Mouse (Mus musculus): ENCODE results near the gene Dnlz. TPM values are rescaled to one million over a fixed set of nuclear protein-coding genes. Genes with fewer than 3 reads are reported as not detected.

Gene Dnlz
- polyA plus RNA-seq, 1 experiment = 37.9 TPM

DNA sequence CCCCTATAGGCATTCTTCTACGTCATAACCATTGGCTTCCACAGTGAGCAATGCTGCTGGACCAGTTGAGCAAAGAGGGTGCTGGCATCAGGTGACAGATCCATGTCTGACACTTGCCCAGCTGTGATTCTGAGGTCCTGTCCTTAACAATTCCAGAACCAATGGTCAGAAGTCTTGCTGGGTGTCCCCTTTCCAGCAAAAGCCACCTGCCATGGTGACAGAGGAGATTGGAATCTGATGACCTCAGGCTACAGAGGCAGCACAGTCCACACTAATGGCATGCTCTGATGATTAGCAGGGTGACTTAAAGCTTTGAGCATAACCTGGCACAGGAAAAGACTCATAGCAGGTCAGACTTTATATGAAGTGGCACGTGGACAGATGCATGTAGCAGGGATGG lies 46.4 kb downstream of the Dnlz start:
- Histone ChIP-seq H3K27ac (ENCODE audit: insufficient read depth, low read length) (no peak overlapping the region), H3K4me1 (ENCODE audit: control insufficient read depth, insufficient read depth, low read length) (no peaks in the 10 kb centered on the region), H3K4me3 (ENCODE audit: insufficient read depth, low read length) (no peak overlapping the region)
- TF ChIP-seq POLR2A (IDR thresholded peaks at IDR 0.05; ENCODE audit: extremely low read depth, insufficient read depth, low read length) (no peak), CTCF (IDR thresholded peaks at IDR 0.05; ENCODE audit: extremely low read depth, insufficient read depth, low read length) (no peak)

- TF ChIP-seq POLR2A (IDR thresholded peaks at IDR 0.05; ENCODE audit: extremely low read depth, insufficient read depth, low read length) (no peak), CTCF (IDR thresholded peaks at IDR 0.05; ENCODE audit: extremely low read depth, insufficient read depth, low read length) (no peak)
- Histone ChIP-seq H3K27ac (ENCODE audit: insufficient read depth, low read length) (no peak overlapping the region), H3K4me3 (ENCODE audit: insufficient read depth, low read length) (no peak overlapping the region), H3K4me1 (ENCODE audit: control insufficient read depth, insufficient read depth, low read length) (no peaks in the 10 kb centered on the region)
Observed at GRCm38 (mm10) chr2:26304711-26305110, 47.2 kb downstream of the Dnlz start.

DNA sequence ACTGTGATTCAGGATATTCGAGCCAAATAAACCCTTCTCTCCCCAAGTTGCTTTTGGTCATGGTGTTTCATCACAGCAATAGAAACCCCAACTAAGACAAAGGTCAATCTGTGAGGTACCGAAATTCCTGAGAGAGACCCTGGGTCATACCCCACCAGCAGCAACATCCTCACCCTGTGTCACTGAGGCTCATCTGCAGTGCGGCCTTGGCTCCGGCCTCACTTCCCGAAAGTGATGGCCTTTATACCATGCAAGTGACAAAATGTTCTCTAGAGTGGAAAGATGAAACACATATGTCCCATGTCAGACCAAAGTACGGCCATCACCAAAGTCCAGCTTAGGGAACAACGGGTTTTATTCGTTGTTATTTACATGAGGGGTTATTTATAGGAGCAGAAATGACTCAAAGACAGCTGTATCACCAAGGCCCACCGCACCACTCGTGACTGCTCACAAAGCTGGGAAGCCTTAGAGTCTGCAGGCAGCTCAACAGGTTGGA lies 49.9 kb downstream of the Dnlz start:
- Histone ChIP-seq H3K27ac (ENCODE audit: insufficient read depth, low read length) (no peak overlapping the region), H3K4me3 (ENCODE audit: insufficient read depth, low read length) (no peak overlapping the region)
- TF ChIP-seq CTCF (IDR thresholded peaks at IDR 0.05; ENCODE audit: extremely low read depth, insufficient read depth, low read length) (no peak), POLR2A (IDR thresholded peaks at IDR 0.05; ENCODE audit: extremely low read depth, insufficient read depth, low read length) (no peak)

GRCm38 (mm10) chr2:26300808-26301174 lies 51.1 kb downstream of the Dnlz start:
- Histone ChIP-seq H3K4me3 (ENCODE audit: insufficient read depth, low read length) (no peak overlapping the region), H3K27ac (ENCODE audit: insufficient read depth, low read length) (no peak overlapping the region), H3K4me1 (ENCODE audit: control insufficient read depth, insufficient read depth, low read length) (peaks cover 7% of the 10 kb centered on the region)
- TF ChIP-seq CTCF (IDR thresholded peaks at IDR 0.05; ENCODE audit: extremely low read depth, insufficient read depth, low read length) = peak; percentile 90
- no peak for TF ChIP-seq POLR2A (IDR thresholded peaks at IDR 0.05; ENCODE audit: extremely low read depth, insufficient read depth, low read length)

More for the DNA sequence above, 49.9 kb downstream of the Dnlz start:
- peaks cover 7% of the 10 kb centered on the region for H3K4me1 ChIP-seq (ENCODE audit: control insufficient read depth, insufficient read depth, low read length)

DNA sequence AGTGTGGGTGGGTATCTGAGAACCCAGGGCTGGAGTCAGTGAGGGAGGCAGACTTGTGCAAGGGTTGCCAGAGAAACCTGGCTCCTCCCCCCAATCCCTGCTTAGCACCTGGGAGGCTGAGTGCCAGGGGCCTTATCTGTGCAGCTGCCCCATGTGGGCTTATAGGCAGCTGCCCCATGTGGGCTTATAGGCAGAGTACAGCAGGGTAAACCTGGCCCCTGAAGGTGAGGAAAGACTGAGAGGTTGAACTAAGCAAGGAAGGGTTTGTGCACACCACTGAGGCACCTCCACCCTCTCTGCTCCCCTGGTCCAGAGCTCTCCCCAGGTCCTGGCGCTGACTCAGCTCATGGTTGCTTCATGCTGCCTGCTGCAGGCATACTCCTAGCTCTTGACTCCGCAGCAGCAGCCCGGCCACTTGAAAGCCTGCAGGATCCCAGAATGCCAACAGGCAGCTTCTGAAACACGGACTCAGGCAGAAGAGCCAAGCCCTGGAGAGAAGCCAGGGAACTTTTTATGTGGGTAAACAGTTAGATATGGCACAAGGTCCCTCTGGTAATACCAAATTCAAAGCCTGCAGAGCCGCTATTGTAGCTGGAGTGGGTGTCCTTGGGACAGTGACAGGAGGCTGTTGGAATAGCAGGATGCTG lies 51.6 kb downstream of the Dnlz start:
- no peak for TF ChIP-seq POLR2A (IDR thresholded peaks at IDR 0.05; ENCODE audit: extremely low read depth, insufficient read depth, low read length)
- no peak for TF ChIP-seq CTCF (IDR thresholded peaks at IDR 0.05; ENCODE audit: extremely low read depth, insufficient read depth, low read length)
- no peak overlapping the region for H3K4me3 ChIP-seq (ENCODE audit: insufficient read depth, low read length)
- H3K27ac ChIP-seq (ENCODE audit: insufficient read depth, low read length) = no peak overlapping the region
- H3K4me1 ChIP-seq (ENCODE audit: control insufficient read depth, insufficient read depth, low read length) = peaks cover 7% of the 10 kb centered on the region

DNA sequence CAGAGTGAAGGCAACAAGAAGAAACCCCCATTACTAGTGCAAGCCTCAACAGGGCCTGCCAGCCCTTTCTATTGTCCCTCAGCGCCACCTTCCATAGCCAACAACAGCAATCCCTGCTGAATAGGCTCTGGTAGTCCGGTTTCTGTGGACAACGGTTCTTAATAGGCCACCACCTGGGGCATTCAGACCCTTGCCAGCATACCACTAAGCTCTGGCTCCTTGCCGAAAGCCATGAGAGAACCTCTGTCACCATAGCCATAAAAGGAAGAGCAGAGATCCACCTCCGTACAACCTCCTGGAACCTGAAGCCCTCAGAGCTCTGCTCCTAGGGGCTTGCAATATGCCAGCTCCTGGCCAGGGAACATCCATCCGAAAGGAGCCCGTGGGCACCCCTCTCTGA lies 52.6 kb downstream of the Dnlz start:
- TF ChIP-seq POLR2A (IDR thresholded peaks at IDR 0.05; ENCODE audit: extremely low read depth, insufficient read depth, low read length) (no peak), CTCF (IDR thresholded peaks at IDR 0.05; ENCODE audit: extremely low read depth, insufficient read depth, low read length) (no peak)
- H3K4me3 ChIP-seq (ENCODE audit: insufficient read depth, low read length) = no peak overlapping the region
- H3K27ac ChIP-seq (ENCODE audit: insufficient read depth, low read length) = peak overlapping the region; percentile 36
- H3K4me1 ChIP-seq (ENCODE audit: control insufficient read depth, insufficient read depth, low read length) = peaks cover 7% of the 10 kb centered on the region

GRCm38 (mm10) chr2:26298856-26299230 lies 53.1 kb downstream of the Dnlz start:
- H3K4me1 ChIP-seq (ENCODE audit: control insufficient read depth, insufficient read depth, low read length) = peaks cover 7% of the 10 kb centered on the region
- H3K4me3 ChIP-seq (ENCODE audit: insufficient read depth, low read length) = 0 out of 2 replicates have a peak overlapping the region, but pooled peaks have one; percentile 0
- H3K27ac ChIP-seq (ENCODE audit: insufficient read depth, low read length) = peak overlapping the region; percentile 36
- TF ChIP-seq POLR2A (IDR thresholded peaks at IDR 0.05; ENCODE audit: extremely low read depth, insufficient read depth, low read length) (no peak), CTCF (IDR thresholded peaks at IDR 0.05; ENCODE audit: extremely low read depth, insufficient read depth, low read length) (no peak)

DNA sequence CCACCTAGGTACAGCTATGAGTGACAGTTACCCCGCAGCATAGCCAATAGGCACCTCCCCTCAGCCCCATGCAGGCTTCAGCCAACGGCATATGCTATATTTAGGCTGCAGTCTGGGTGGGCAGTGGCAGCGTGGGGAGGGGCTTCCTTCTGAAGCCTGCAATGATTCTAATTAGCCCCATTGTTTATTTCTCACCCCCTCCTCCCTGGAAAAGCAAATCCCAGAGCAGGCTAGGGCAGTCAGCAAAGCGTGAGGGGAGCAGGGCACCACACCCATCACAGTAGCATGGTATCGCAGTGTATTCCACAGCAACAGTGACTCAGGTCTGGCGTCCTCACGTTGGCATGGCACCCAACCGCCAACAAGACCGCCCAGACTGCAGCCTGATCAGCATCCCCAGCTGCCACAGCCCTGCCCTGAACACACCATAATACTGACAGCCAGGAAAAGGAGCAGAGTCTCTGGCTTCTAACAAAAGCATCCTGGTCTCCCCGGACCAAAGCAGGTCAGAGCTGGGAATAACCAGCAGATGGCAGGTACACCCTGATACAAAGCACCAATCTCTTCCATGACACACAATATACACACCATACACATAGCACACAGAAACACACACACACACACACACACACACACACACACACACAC lies 53.6 kb downstream of the Dnlz start:
- H3K27ac ChIP-seq (ENCODE audit: insufficient read depth, low read length) = peak overlapping the region; percentile 36
- H3K4me3 ChIP-seq (ENCODE audit: insufficient read depth, low read length) = 0 out of 2 replicates have a peak overlapping the region, but pooled peaks have one; percentile 0
- TF ChIP-seq CTCF (IDR thresholded peaks at IDR 0.05; ENCODE audit: extremely low read depth, insufficient read depth, low read length) (no peak), POLR2A (IDR thresholded peaks at IDR 0.05; ENCODE audit: extremely low read depth, insufficient read depth, low read length) (no peak)
- H3K4me1 ChIP-seq (ENCODE audit: control insufficient read depth, insufficient read depth, low read length) = peaks cover 7% of the 10 kb centered on the region

Other genes starting within 250 kb of the Dnlz start
- 46.9 and 53.6 TPM in 2 replicates for gene Nacc2, start 228.9 kb downstream of the Dnlz start, polyA plus RNA-seq (2012; rRNA removed)
- 0.06 TPM in 1 of 2 replicates, not detected in the other for gene Lhx3, start 143.8 kb downstream of the Dnlz start, polyA plus RNA-seq (2012; rRNA removed)
- gene Qsox2, start 114.6 kb downstream of the Dnlz start, polyA plus RNA-seq (2012; rRNA removed) = 22.0 TPM in 2 replicates
- 0.85 and 2.2 TPM in 2 replicates for gene Ccdc187, start 57.6 kb downstream of the Dnlz start, polyA plus RNA-seq (2012; rRNA removed)
- 45.3 and 49.2 TPM in 2 replicates for gene Gpsm1, start 36.6 kb downstream of the Dnlz start, polyA plus RNA-seq (2012; rRNA removed)
- gene Card9, start 8.8 kb upstream of the Dnlz start, polyA plus RNA-seq (2012; rRNA removed) = 5.2 and 5.3 TPM in 2 replicates
- 81.7 and 92.4 TPM in 2 replicates for gene Snapc4, start 28.5 kb upstream of the Dnlz start, polyA plus RNA-seq (2012; rRNA removed)
- gene Entr1, start 37.2 kb upstream of the Dnlz start, polyA plus RNA-seq (2012; rRNA removed) = 284 and 325 TPM in 2 replicates
- gene Pmpca, start 37.2 kb upstream of the Dnlz start, polyA plus RNA-seq (2012; rRNA removed) = 102 TPM in 2 replicates
- 28.7 and 32.6 TPM in 2 replicates for gene Inpp5e, start 57.1 kb upstream of the Dnlz start, polyA plus RNA-seq (2012; rRNA removed)
- 30.6 and 32.2 TPM in 2 replicates for gene Sec16a, start 93.1 kb upstream of the Dnlz start, polyA plus RNA-seq (2012; rRNA removed)
- 10.9 and 11.1 TPM in 2 replicates for gene Notch1, start 164.6 kb upstream of the Dnlz start, polyA plus RNA-seq (2012; rRNA removed)
- gene Egfl7, start 227.9 kb upstream of the Dnlz start, polyA plus RNA-seq (2012; rRNA removed) = 137 and 145 TPM in 2 replicates
- not detected in 2 replicates for gene Gm20532, start 234.5 kb upstream of the Dnlz start, polyA plus RNA-seq (2012; rRNA removed)

All from cortical plate, adult 2 months (tissue).